Mouse (Mus musculus) kidney, embryonic 14.5 days (tissue): ENCODE data around the gene Macrod2. TPM values are rescaled to one million over a fixed set of nuclear protein-coding genes. Genes with fewer than 3 reads are reported as not detected.

ENCODE experiments used
- ATAC-seq: fragments of 200-750 bp; cut with Nextera tagmentation; 2 replicates; pipeline ENCODE4 v1.8.0; 2017; ENCODE audit warnings: moderate number of reproducible peaks, mild to moderate bottlenecking, moderate TSS enrichment, moderate library complexity; ENCODE audit not compliant: low FRiP score, low TSS enrichment
- H3K27ac ChIP-seq: fragments of 300-500 bp; sonication (generic); 2 replicates; pipeline ENCODE4 v1.5.1; 2014; ENCODE audit warnings: low read depth, mild to moderate bottlenecking, low read length, moderate library complexity, mixed read lengths
- H3K27me3 ChIP-seq: fragments of 300-500 bp; sonication (generic); 2 replicates; pipeline ENCODE4 v1.6.1; 2014; ENCODE audit warnings: mild to moderate bottlenecking, low read length; ENCODE audit not compliant: control insufficient read depth, insufficient read depth
- H3K36me3 ChIP-seq: fragments of 300-500 bp; sonication (generic); 2 replicates; pipeline ENCODE4 v1.6.1; 2014; ENCODE audit warnings: low read length, mixed read lengths; ENCODE audit not compliant: control insufficient read depth, insufficient read depth
- H3K4me1 ChIP-seq: fragments of 300-500 bp; sonication (generic); 2 replicates; pipeline ENCODE4 v1.6.1; 2014; ENCODE audit warnings: low read length, mixed read lengths; ENCODE audit not compliant: control insufficient read depth, insufficient read depth
- H3K4me2 ChIP-seq: fragments of 300-500 bp; sonication (generic); replicated peaks from 2 replicates; pipeline ENCODE4 v1.6.1; 2014; ENCODE audit warnings: low read depth, mild to moderate bottlenecking, low read length
- H3K4me3 ChIP-seq: fragments of 300-500 bp; sonication (generic); 2 replicates; pipeline ENCODE4 v1.5.1; 2014; ENCODE audit warnings: mild to moderate bottlenecking, low read length
- H3K9ac ChIP-seq: fragments of 300-500 bp; sonication (generic); 2 replicates; pipeline ENCODE4 v1.6.1; 2014; ENCODE audit warnings: low read depth, mild to moderate bottlenecking, low read length, moderate library complexity
- H3K9me3 ChIP-seq: fragments of 300-500 bp; sonication (generic); 2 replicates; pipeline ENCODE4 v1.6.1; 2016; ENCODE audit warnings: low read length; ENCODE audit not compliant: control insufficient read depth
- WGBS: fragments of 180-500 bp; shearing (Covaris S2); extraction: QIAGEN DNeasy Blood & Tissue Kit; methylation state at CpG from one replicate; pipeline ENCODE4 v1.1.7; 2014; 5-methylcytosine and 5-hydroxymethylcytosine counted together
- polyA plus RNA-seq: library from polyadenylated mRNA; unstranded; fragments of >200 nt; fragmentation: Nextera tagmentation; extraction: Ambion mirVana; gene quantifications from 2 replicates; pipeline ENCODE4 v1.2.1, GENCODE M21; 2014

The Macrod2 gene
- polyA plus RNA-seq, 1 experiment from 2014 or later, result 22.2 TPM

DNA sequence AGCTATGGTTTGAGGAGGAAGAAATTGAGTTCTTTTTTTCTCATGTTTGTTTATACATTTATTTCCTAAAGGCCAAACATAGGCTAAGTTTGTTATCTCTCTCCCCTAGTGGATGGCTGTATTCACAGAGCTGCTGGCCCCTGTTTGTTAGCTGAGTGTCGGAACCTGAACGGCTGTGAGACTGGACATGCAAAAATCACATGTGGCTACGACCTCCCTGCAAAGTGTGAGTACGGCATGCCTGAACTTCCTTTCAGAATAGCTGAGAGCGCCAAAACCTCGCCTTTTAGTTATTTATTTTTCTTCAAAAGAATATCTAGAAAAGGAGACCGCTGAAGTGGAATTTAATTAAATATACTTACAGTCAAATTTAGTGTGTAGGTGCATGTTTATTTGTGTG, 628.8 kb downstream of the Macrod2 start:
- H3K27me3 ChIP-seq, result no peaks in the 10 kb centered on the region
- ATAC-seq, result no peak
- no peak overlapping the region for H3K9ac ChIP-seq
- H3K4me1 ChIP-seq, result no peaks in the 10 kb centered on the region
- no peak overlapping the region for H3K4me2 ChIP-seq
- no peaks in the 10 kb centered on the region for H3K36me3 ChIP-seq
- H3K4me3 ChIP-seq, result no peak overlapping the region
- H3K9me3 ChIP-seq, result no peaks in the 10 kb centered on the region
- no peak overlapping the region for H3K27ac ChIP-seq
- 48% methylated on average over 7 of the region's 7 CpGs for WGBS

DNA sequence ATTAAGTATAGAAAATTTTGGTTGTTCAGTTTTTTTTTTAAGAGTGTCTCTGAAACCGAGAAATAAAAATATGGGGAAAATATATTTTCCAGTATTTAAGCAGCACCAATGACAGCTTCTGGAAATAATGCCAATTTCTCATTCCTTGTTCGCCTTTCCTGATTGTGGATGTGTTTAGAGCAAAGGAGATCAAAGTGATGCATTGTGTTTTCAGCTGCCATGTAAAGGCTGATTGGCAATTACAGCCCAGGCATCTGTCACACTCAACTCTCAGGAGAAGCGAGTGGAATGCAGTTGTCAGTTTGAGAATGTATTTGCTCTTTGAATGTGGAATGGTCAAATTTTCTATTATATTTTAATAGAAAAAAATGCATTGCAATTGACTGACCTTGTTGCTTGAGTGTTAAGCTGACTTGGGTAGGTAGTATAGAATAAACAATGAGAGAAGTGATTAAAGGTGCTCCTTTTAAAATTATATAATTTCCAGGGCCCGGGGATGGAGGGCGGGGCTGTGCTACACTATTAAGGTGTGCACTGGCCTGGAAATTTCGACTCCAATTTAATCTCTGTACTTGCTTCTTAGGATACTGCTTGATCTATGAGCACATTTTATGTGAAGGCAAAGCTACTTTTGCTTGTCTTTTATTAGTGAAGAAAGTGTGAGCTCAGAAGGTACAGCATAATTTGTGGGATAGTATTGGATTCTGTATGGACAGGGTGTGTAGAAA, 629.4 kb downstream of the Macrod2 start:
- WGBS, result 59% methylated on average over 6 of the region's 6 CpGs
- ATAC-seq, result no peak
- H3K27me3 ChIP-seq, result no peaks in the 10 kb centered on the region
- H3K4me2 ChIP-seq, result no peak overlapping the region
- no peak overlapping the region for H3K9ac ChIP-seq
- H3K4me1 ChIP-seq, result no peaks in the 10 kb centered on the region
- H3K4me3 ChIP-seq, result no peak overlapping the region
- no peaks in the 10 kb centered on the region for H3K9me3 ChIP-seq
- H3K36me3 ChIP-seq, result no peaks in the 10 kb centered on the region
- no peak overlapping the region for H3K27ac ChIP-seq

DNA sequence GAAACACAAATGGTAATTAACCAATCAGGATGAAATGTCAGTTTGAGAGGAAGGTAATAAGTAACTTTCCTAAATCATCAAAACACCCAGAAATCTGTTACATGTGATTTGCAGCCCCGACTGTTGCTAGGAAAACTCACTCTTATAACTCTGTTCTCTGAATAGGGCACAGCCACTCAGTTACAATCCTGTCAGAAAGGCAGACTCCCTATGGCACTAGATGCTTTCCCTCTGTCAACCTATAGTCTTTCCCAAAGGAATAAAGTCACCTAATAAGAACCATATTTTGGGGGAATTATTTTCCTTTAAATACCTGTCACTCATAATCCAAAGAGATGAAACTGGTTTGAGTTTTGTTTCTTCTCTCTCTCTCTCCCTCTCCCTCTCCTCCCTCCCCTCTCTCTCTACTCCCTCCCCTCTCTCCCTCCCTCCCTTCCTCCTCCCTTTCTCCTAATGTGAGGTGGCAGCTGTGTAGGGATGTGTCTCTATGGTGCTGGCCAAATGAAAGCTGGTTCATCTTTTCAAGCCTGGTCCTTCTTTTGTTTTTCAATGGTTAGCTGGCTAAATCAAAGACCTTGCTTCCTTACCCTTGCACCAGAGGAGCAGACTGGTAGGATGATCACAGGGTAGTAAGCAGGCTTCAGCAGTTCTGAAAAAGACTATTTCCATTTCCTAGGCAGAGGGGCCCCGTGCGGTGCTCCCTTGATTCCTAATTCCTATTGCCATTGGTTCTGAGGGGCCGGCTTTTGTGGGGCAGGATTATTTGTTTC, 661.8 kb downstream of the Macrod2 start:
- H3K4me1 ChIP-seq, result no peaks in the 10 kb centered on the region

DNA sequence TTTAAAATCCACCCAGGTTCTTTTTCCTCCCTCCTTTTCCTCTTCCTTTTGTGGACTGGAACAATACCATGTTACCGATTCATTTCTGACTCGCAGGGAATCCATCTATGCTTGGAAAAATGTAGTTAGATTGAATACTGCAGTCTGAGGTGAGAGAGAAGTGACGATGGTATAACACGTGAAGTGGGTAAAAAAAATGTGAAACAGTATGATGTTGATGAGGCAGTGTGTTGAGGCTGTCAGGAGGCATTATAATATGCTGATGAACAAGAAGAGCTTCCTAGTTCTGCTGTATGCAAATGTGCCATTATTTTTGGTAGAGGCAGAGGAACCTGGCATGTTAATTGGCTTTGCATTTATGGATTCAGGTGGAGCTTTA, 662.3 kb downstream of the Macrod2 start:
- no peaks in the 10 kb centered on the region for H3K36me3 ChIP-seq
- WGBS, result 60% methylated on average over 4 of the region's 4 CpGs

More for the DNA sequence above, 661.8 kb downstream of the Macrod2 start:
- 29% methylated on average over 4 of the region's 4 CpGs for WGBS
- Histone ChIP-seq H3K36me3 (no peaks in the 10 kb centered on the region), H3K27ac (no peak overlapping the region), H3K9me3 (no peaks in the 10 kb centered on the region), H3K4me2 (no peak overlapping the region), H3K27me3 (no peaks in the 10 kb centered on the region), H3K4me3 (no peak overlapping the region), H3K9ac (no peak overlapping the region)
- ATAC-seq, result no peak

DNA sequence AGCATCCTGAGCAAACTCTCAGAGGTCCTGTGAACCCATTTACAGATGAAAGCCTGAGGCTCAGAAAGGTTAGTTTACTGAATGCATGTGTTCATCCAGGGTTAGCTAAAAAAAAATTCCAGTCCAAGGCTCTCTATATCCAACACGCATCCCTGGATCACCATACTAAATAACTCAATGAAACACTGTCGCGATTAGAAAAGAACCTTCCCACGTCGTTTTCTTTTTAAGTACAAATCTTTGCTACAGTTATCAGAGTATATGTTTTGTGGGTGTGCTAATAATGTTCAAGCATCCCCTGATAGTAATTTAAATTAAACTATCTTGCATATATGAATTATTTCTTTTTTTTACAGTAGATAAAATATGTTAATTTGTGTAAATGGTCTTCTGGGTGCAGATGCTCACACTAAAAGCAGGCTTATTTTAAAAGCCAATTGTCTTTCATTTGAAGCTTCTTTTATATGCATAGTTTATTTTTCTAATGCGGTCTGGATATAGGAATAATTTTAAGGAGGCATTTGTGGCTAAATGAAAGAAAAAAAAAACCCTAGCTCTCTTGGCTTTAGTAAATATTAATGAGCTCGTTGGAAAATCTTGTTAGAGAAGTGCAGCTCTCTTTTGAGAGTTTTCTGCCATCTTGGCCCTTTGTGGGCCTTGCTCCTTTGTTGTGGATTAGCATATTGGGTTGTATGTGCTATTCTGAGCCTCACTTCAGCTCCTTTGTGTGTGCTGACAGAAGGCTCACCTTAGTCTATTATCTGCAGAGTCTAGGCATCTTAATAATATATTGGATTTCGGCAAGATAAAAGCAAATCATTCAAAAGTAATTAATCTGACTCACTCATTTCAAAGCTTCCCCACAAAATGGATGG, 679.1 kb downstream of the Macrod2 start:
- H3K36me3 ChIP-seq, result no peaks in the 10 kb centered on the region
- H3K9ac ChIP-seq, result no peak overlapping the region
- no peaks in the 10 kb centered on the region for H3K27me3 ChIP-seq
- H3K4me1 ChIP-seq, result no peaks in the 10 kb centered on the region
- H3K27ac ChIP-seq, result no peak overlapping the region
- no peak overlapping the region for H3K4me3 ChIP-seq
- 85% methylated on average over 8 of the region's 8 CpGs for WGBS
- no peak for ATAC-seq
- H3K9me3 ChIP-seq, result no peaks in the 10 kb centered on the region
- H3K4me2 ChIP-seq, result no peak overlapping the region

More for the DNA sequence above, 662.3 kb downstream of the Macrod2 start:
- H3K4me3 ChIP-seq, result no peak overlapping the region
- H3K9me3 ChIP-seq, result no peaks in the 10 kb centered on the region
- H3K4me1 ChIP-seq, result no peaks in the 10 kb centered on the region
- ATAC-seq, result no peak
- H3K27ac ChIP-seq, result no peak overlapping the region
- no peaks in the 10 kb centered on the region for H3K27me3 ChIP-seq
- no peak overlapping the region for H3K4me2 ChIP-seq
- no peak overlapping the region for H3K9ac ChIP-seq

DNA sequence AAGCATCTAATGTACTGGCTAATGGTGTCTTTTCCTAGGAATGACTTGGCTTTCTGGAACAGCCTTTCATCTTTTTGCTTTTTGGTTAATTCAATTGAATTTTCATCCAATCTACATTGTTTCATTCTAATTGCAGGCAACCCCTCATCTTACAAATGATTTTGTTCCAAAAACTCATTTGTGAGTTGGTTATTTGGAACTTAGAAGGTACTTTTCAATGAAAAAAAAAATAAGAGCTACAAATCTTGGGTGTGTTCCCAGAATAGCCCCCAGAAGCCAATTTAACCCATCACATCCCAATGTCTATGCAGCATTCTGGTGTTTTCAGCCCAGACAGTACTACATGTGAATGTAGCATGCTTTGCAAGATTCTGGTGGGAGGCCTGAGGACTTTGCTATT, 683.1 kb downstream of the Macrod2 start:
- Histone ChIP-seq H3K27me3 (no peaks in the 10 kb centered on the region), H3K9me3 (0 out of 2 replicates have a peak, but pooled peaks cover 3% of the 10 kb centered on the region), H3K9ac (no peak overlapping the region), H3K4me2 (no peak overlapping the region), H3K36me3 (no peaks in the 10 kb centered on the region), H3K4me3 (no peak overlapping the region), H3K27ac (no peak overlapping the region), H3K4me1 (no peaks in the 10 kb centered on the region)
- ATAC-seq, result no peak

DNA sequence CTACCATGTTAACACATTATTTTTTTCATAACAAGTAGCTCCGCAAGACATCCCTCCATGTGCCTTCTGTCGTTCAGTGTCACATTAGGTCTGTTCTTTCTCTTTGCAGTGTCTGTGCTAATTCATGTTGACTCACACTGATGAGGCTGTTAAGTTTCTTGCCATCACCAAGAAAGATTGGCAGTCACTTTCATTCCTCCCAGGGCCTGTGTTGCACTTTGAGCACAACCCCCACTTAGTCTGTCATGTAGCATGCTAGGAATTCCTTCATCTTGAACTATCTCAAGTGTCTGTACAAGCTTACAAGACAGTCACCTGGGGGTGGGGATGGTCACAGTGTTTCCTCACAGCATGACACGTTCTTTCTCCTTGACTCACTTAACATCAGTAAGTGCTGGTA, 696.2 kb downstream of the Macrod2 start:
- no peaks in the 10 kb centered on the region for H3K27me3 ChIP-seq
- H3K4me2 ChIP-seq, result no peak overlapping the region
- 86% methylated on average over 3 of the region's 3 CpGs for WGBS
- no peak overlapping the region for H3K9ac ChIP-seq
- no peaks in the 10 kb centered on the region for H3K4me1 ChIP-seq
- H3K36me3 ChIP-seq, result no peaks in the 10 kb centered on the region
- H3K4me3 ChIP-seq, result no peak overlapping the region
- H3K27ac ChIP-seq, result no peak overlapping the region
- H3K9me3 ChIP-seq, result no peaks in the 10 kb centered on the region
- no peak for ATAC-seq

DNA sequence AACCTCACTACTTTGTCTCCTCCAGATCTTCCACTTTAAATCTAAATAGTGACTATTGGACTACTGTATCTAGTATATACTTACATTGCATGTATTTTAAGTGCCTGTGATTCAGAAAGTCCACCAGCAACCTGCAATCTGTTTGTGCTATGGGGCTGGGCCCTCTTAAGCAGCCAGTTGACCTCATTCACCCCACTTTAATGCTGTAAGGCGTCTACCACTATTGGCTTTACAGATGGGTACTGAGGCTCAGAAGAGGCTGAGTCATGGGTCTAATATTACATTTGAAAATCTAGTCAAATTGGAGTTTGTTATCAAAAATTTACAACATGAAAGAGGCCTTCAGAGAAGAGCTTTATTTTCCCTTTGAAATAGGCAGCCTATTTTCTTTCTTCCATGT, 722.5 kb downstream of the Macrod2 start:
- H3K36me3 ChIP-seq, result no peaks in the 10 kb centered on the region
- H3K4me1 ChIP-seq, result no peaks in the 10 kb centered on the region
- no peaks in the 10 kb centered on the region for H3K9me3 ChIP-seq
- ATAC-seq, result no peak
- WGBS, result 65% methylated on average over 1 of the region's 1 CpGs
- no peaks in the 10 kb centered on the region for H3K27me3 ChIP-seq
- no peak overlapping the region for H3K9ac ChIP-seq
- no peak overlapping the region for H3K4me3 ChIP-seq
- H3K27ac ChIP-seq, result no peak overlapping the region
- H3K4me2 ChIP-seq, result no peak overlapping the region
